Mouse (Mus musculus): ENCODE results near the gene Zmym6.

The Zmym6 gene

GRCm38 (mm10) chr4:127124331-127124730 lies 47.1 kb downstream of the Zmym6 start:
- no peak for DNase-seq (ENCODE audit: low read depth)

GRCm38 (mm10) chr4:127125834-127126463 lies 48.8 kb downstream of the Zmym6 start:
- peak; percentile 91 for DNase-seq (ENCODE audit: low read depth)

GRCm38 (mm10) chr4:127134687-127135086 lies 57.5 kb downstream of the Zmym6 start:
- DNase-seq (ENCODE audit: low read depth) = no peak

GRCm38 (mm10) chr4:127137591-127137990 lies 60.4 kb downstream of the Zmym6 start:
- no peak for DNase-seq (ENCODE audit: low read depth)

- no peak for DNase-seq (ENCODE audit: low read depth)
Measured at GRCm38 (mm10) chr4:127138486-127138885, 61.3 kb downstream of the Zmym6 start.

GRCm38 (mm10) chr4:127150031-127150430 lies 72.8 kb downstream of the Zmym6 start:
- no peak for DNase-seq (ENCODE audit: low read depth)

GRCm38 (mm10) chr4:127153345-127153744 lies 76.2 kb downstream of the Zmym6 start:
- no peak for DNase-seq (ENCODE audit: low read depth)

GRCm38 (mm10) chr4:127155757-127156156 lies 78.6 kb downstream of the Zmym6 start:
- no peak for DNase-seq (ENCODE audit: low read depth)

- no peak for DNase-seq (ENCODE audit: low read depth)
Measured at GRCm38 (mm10) chr4:127157746-127158145, 80.6 kb downstream of the Zmym6 start.

- DNase-seq (ENCODE audit: low read depth) = no peak
Measured at GRCm38 (mm10) chr4:127163926-127164325, 86.7 kb downstream of the Zmym6 start.

- no peak for DNase-seq (ENCODE audit: low read depth)
Measured at GRCm38 (mm10) chr4:127167096-127167495, 89.9 kb downstream of the Zmym6 start.

- no peak for DNase-seq (ENCODE audit: low read depth)
Measured at GRCm38 (mm10) chr4:127167731-127168130, 90.5 kb downstream of the Zmym6 start.

- DNase-seq (ENCODE audit: low read depth) = peak; percentile 29
Measured at GRCm38 (mm10) chr4:127168211-127168913, 91.2 kb downstream of the Zmym6 start.

GRCm38 (mm10) chr4:127168914-127169345 lies 91.7 kb downstream of the Zmym6 start, which contains the start of gene Dlgap3:
Gene Dlgap3 (plus strand): TSS chr4:127169204.
- no peak for DNase-seq (ENCODE audit: low read depth)

GRCm38 (mm10) chr4:127169346-127170221 lies 92.4 kb downstream of the Zmym6 start:
- DNase-seq (ENCODE audit: low read depth) = peak; percentile 17

- no peak for DNase-seq (ENCODE audit: low read depth)
Measured at GRCm38 (mm10) chr4:127170866-127171265, 93.7 kb downstream of the Zmym6 start.

GRCm38 (mm10) chr4:127171341-127171905 lies 94.2 kb downstream of the Zmym6 start:
- no peak for DNase-seq (ENCODE audit: low read depth)

GRCm38 (mm10) chr4:127172119-127172518 lies 94.9 kb downstream of the Zmym6 start:
- no peak for DNase-seq (ENCODE audit: low read depth)

- DNase-seq (ENCODE audit: low read depth) = no peak
Measured at GRCm38 (mm10) chr4:127172614-127173013, 95.4 kb downstream of the Zmym6 start.

GRCm38 (mm10) chr4:127173461-127173860 lies 96.3 kb downstream of the Zmym6 start:
- DNase-seq (ENCODE audit: low read depth) = peak; percentile 16
